Mouse (Mus musculus) liver, embryonic 16.5 days (tissue): Measurements from ENCODE around the gene Mmp10. TPM values are rescaled to one million over a fixed set of nuclear protein-coding genes. Genes with fewer than 3 reads are reported as not detected.

Source experiments
- ATAC-seq: fragments of 200-750 bp; cut with Nextera tagmentation; 2 replicates; pipeline ENCODE4 v1.8.0; 2017; ENCODE audit warnings: low read depth, mild to moderate bottlenecking, moderate number of reproducible peaks, moderate library complexity
- H3K27ac ChIP-seq: fragments of 300-500 bp; sonication (generic); 2 replicates; pipeline ENCODE4 v1.5.1; 2014; ENCODE audit warnings: mild to moderate bottlenecking, low read length
- H3K27me3 ChIP-seq: fragments of 300-500 bp; sonication (generic); 2 replicates; pipeline ENCODE4 v1.6.1; 2014; ENCODE audit warnings: low read depth, low read length, mixed read lengths; ENCODE audit not compliant: control insufficient read depth, insufficient read depth
- H3K36me3 ChIP-seq: fragments of 300-500 bp; sonication (generic); 2 replicates; pipeline ENCODE4 v1.6.1; 2014; ENCODE audit warnings: mild to moderate bottlenecking; ENCODE audit not compliant: control insufficient read depth, insufficient read depth
- H3K4me1 ChIP-seq: fragments of 300-500 bp; sonication (generic); 2 replicates; pipeline ENCODE4 v1.6.1; 2014; ENCODE audit warnings: low read depth, low read length, mixed read lengths; ENCODE audit not compliant: control insufficient read depth
- H3K4me2 ChIP-seq: fragments of 300-500 bp; sonication (generic); 2 replicates; pipeline ENCODE4 v1.6.1; 2014; ENCODE audit warnings: low read depth, low read length, mixed read lengths
- H3K4me3 ChIP-seq: fragments of 300-500 bp; sonication (generic); 2 replicates; pipeline ENCODE4 v1.5.1; 2014; ENCODE audit warnings: low read depth, mild to moderate bottlenecking, low read length
- H3K9ac ChIP-seq: fragments of 300-500 bp; sonication (generic); 2 replicates; pipeline ENCODE4 v1.6.1; 2014; ENCODE audit warnings: low read depth, low read length
- H3K9me3 ChIP-seq: fragments of 300-500 bp; sonication (generic); replicated peaks from 2 replicates; pipeline ENCODE4 v1.6.1; 2016; ENCODE audit warnings: low read length; ENCODE audit not compliant: control insufficient read depth
- WGBS: fragments of 180-500 bp; shearing (Covaris S2); extraction: QIAGEN DNeasy Blood & Tissue Kit; methylation state at CpG from one replicate; pipeline ENCODE4 v1.1.7; 2014; ENCODE audit not compliant: insufficient replicate concordance; 5-methylcytosine and 5-hydroxymethylcytosine counted together
- polyA plus RNA-seq: library from polyadenylated mRNA; unstranded; fragments of >200 nt; fragmentation: Nextera tagmentation; extraction: Ambion mirVana; gene quantifications from 2 replicates; pipeline ENCODE4 v1.2.1, GENCODE M21; 2015

Mmp10 gene
- not detected in 2 replicates for polyA plus RNA-seq

GRCm38 (mm10) chr9:7502051-7502450, at the start of gene Mmp10:
Mmp10 (plus strand) TSS chr9:7502352.
- Histone ChIP-seq H3K36me3 (no peaks in the 10 kb centered on the region), H3K4me1 (no peaks in the 10 kb centered on the region), H3K9me3 (no peaks in the 10 kb centered on the region), H3K27ac (no peak within 1 kb of the TSS), H3K4me3 (no peak within 1 kb of the TSS), H3K9ac (no peak within 1 kb of the TSS), H3K27me3 (no peaks in the 10 kb centered on the region), H3K4me2 (no peak within 1 kb of the TSS)
- WGBS = 59% methylated on average over 3 of the region's 3 CpGs
- ATAC-seq = no peak

GRCm38 (mm10) chr9:7453302-7453701, 48.9 kb upstream of the Mmp10 start:
- Histone ChIP-seq H3K27ac (no peak overlapping the region), H3K36me3 (no peaks in the 10 kb centered on the region), H3K4me1 (no peaks in the 10 kb centered on the region), H3K27me3 (no peaks in the 10 kb centered on the region), H3K4me3 (no peak overlapping the region), H3K4me2 (no peak overlapping the region), H3K9ac (no peak overlapping the region), H3K9me3 (no peaks in the 10 kb centered on the region)
- 64% methylated on average over 2 of the region's 2 CpGs for WGBS
- no peak for ATAC-seq

GRCm38 (mm10) chr9:7470262-7470661, 31.9 kb upstream of the Mmp10 start:
- Histone ChIP-seq H3K4me3 (no peak overlapping the region), H3K36me3 (no peaks in the 10 kb centered on the region), H3K4me2 (no peak overlapping the region), H3K27ac (no peak overlapping the region), H3K27me3 (no peaks in the 10 kb centered on the region), H3K9ac (no peak overlapping the region), H3K9me3 (no peaks in the 10 kb centered on the region), H3K4me1 (no peaks in the 10 kb centered on the region)
- no peak for ATAC-seq
- 84% methylated on average over 1 of the region's 1 CpGs for WGBS

- no peaks in the 10 kb centered on the region for H3K4me1 ChIP-seq
- no peaks in the 10 kb centered on the region for H3K27me3 ChIP-seq
- H3K9me3 ChIP-seq = no peaks in the 10 kb centered on the region
- 48% methylated on average over 5 of the region's 5 CpGs for WGBS
- H3K4me3 ChIP-seq = no peak overlapping the region
- no peaks in the 10 kb centered on the region for H3K36me3 ChIP-seq
- no peak overlapping the region for H3K9ac ChIP-seq
- no peak overlapping the region for H3K4me2 ChIP-seq
- no peak overlapping the region for H3K27ac ChIP-seq
- ATAC-seq = no peak
Observed at GRCm38 (mm10) chr9:7483684-7484394, 18.3 kb upstream of the Mmp10 start.

- Histone ChIP-seq H3K4me3 (no peak overlapping the region), H3K36me3 (no peaks in the 10 kb centered on the region), H3K4me1 (no peaks in the 10 kb centered on the region), H3K27ac (no peak overlapping the region), H3K9me3 (no peaks in the 10 kb centered on the region), H3K27me3 (no peaks in the 10 kb centered on the region), H3K9ac (no peak overlapping the region), H3K4me2 (no peak overlapping the region)
- WGBS = 61% methylated on average over 3 of the region's 3 CpGs
- no peak for ATAC-seq
Observed at GRCm38 (mm10) chr9:7501138-7501537, 1.0 kb upstream of the Mmp10 start.

- no peak overlapping the region for H3K4me3 ChIP-seq
- H3K27ac ChIP-seq = no peak overlapping the region
- H3K9me3 ChIP-seq = no peaks in the 10 kb centered on the region
- no peaks in the 10 kb centered on the region for H3K36me3 ChIP-seq
- H3K4me1 ChIP-seq = no peaks in the 10 kb centered on the region
- no peak overlapping the region for H3K9ac ChIP-seq
- WGBS = 46% methylated on average over 7 of the region's 7 CpGs
- ATAC-seq = no peak
- no peaks in the 10 kb centered on the region for H3K27me3 ChIP-seq
- H3K4me2 ChIP-seq = no peak overlapping the region
Observed at GRCm38 (mm10) chr9:7507321-7507876, 5.2 kb downstream of the Mmp10 start.

- ATAC-seq = no peak
- Histone ChIP-seq H3K4me1 (no peaks in the 10 kb centered on the region), H3K4me3 (no peak overlapping the region), H3K36me3 (no peaks in the 10 kb centered on the region), H3K9me3 (no peaks in the 10 kb centered on the region), H3K27me3 (no peaks in the 10 kb centered on the region), H3K9ac (no peak overlapping the region), H3K27ac (no peak overlapping the region), H3K4me2 (no peak overlapping the region)
- 73% methylated on average over 10 of the region's 10 CpGs for WGBS
Observed at GRCm38 (mm10) chr9:7509619-7510233, 7.6 kb downstream of the Mmp10 start.

- no peak overlapping the region for H3K4me2 ChIP-seq
- no peaks in the 10 kb centered on the region for H3K9me3 ChIP-seq
- 54% methylated on average over 4 of the region's 4 CpGs for WGBS
- no peaks in the 10 kb centered on the region for H3K27me3 ChIP-seq
- no peak overlapping the region for H3K27ac ChIP-seq
- no peak for ATAC-seq
- no peaks in the 10 kb centered on the region for H3K36me3 ChIP-seq
- H3K9ac ChIP-seq = no peak overlapping the region
- no peak overlapping the region for H3K4me3 ChIP-seq
- no peaks in the 10 kb centered on the region for H3K4me1 ChIP-seq
Observed at GRCm38 (mm10) chr9:7517944-7518571, 15.9 kb downstream of the Mmp10 start.
